Mouse (Mus musculus) megakaryocyte, embryonic 14.5 days (primary cell): ENCODE measurements around the gene Lrrc27.

Experiments used
- FLI1 ChIP-seq: IDR thresholded peaks from 2 replicates; pipeline ENCODE4 v1.6.1; 2012; ENCODE audit warnings: low read length, inconsistent platforms, mixed read lengths
- GATA1 ChIP-seq: IDR thresholded peaks from 3 replicates; pipeline ENCODE4 v1.6.1; 2012; ENCODE audit warnings: mixed read lengths, low read length, inconsistent platforms, borderline replicate concordance

- TF ChIP-seq GATA1 (no peak), FLI1 (no peak)
Observed at GRCm38 (mm10) chr7:139280044-139280443, 67.3 kb downstream of the Lrrc27 start.
